Mouse (Mus musculus) testis, adult 2 months (tissue): ENCODE measurements around the gene Dus2.

Source experiments
- CTCF ChIP-seq: fragments of 200-500 bp; IDR thresholded peaks from 2 replicates; pipeline ENCODE4 v1.5.1; 2012; ENCODE audit warnings: low read depth, mild to moderate bottlenecking, inconsistent platforms, low read length, moderate library complexity; ENCODE audit not compliant: control insufficient read depth, insufficient read depth, insufficient replicate concordance
- POLR2A ChIP-seq: fragments of 200-500 bp; IDR thresholded peaks from 2 replicates; pipeline ENCODE4 v1.6.1; 2012; ENCODE audit warnings: low read depth, mild to moderate bottlenecking, inconsistent platforms, low read length, moderate library complexity; ENCODE audit not compliant: control insufficient read depth

GRCm38 (mm10) chr8:105993226-105993625 is 2.1 kb downstream of the Dus2 start:
- TF ChIP-seq CTCF, result no peak
- TF ChIP-seq POLR2A, result no peak
